Comparison of ENCODE assay signal across 23 mouse cellular contexts in the genomic region with DNA sequence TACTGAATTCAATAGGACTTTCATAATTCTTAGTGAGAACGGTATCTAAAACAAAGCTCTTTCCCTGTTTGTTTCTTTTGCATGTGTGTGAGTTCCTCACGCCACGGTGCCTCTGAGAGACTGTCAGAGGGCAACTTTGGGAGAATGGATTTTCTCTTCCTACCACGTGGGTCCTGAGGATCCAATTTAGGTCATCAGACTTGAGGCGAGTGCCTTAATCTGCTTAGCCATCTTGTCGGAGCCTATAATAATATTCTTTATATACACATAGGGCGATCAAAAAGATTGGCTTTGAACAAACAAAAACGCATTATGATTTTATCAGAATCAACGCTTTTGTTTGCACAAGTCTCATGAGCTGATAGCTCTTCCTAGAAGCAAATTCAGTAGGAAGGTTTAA.
"Had no signal": no experiment of that assay in that cellular context is flagged by ENCODE, and none has a peak within 500 bp of the region (broad histone marks: within the 10 kb centered on the region; RNA-seq: fewer than 3 reads in every experiment).

No protein-coding gene starts in this region.

- H3K27ac ChIP-seq: forebrain, embryonic 15.5 days; heart, embryonic 13.5 days; heart, embryonic 15.5 days; hindbrain, embryonic 13.5 days; hindbrain, embryonic 15.5 days; hindbrain, postnatal 0 days; kidney, embryonic 15.5 days; kidney, postnatal 0 days; limb, embryonic 13.5 days had no signal

- H3K27me3 ChIP-seq: forebrain, embryonic 15.5 days; hindbrain, embryonic 13.5 days; hindbrain, embryonic 15.5 days had no signal

- H3K4me1 ChIP-seq: forebrain, embryonic 15.5 days had no signal

- H3K36me3 ChIP-seq: forebrain, embryonic 15.5 days; heart, embryonic 13.5 days; heart, embryonic 15.5 days; hindbrain, embryonic 13.5 days; hindbrain, embryonic 15.5 days; kidney, embryonic 15.5 days; limb, embryonic 13.5 days had no signal

- H3K4me3 ChIP-seq: forebrain, embryonic 15.5 days; heart, embryonic 13.5 days; heart, embryonic 15.5 days; hindbrain, embryonic 13.5 days; hindbrain, embryonic 15.5 days; kidney, embryonic 15.5 days; limb, embryonic 13.5 days had no signal

- DNase-seq: forebrain, postnatal 0 days; gastrocnemius, postnatal 14 days; gastrocnemius, postnatal 36 days; heart, adult 18-20 months; heart, postnatal 14 days; heart, postnatal 36 days; kidney, adult 11 months; kidney, adult 2 months; kidney, adult 9 months; kidney, postnatal 14 days; kidney, postnatal 36 days; layer of hippocampus, adult 9-11 months; layer of hippocampus, postnatal 36 days; left cerebral cortex, postnatal 4 days had no signal

- H3K9ac ChIP-seq: forebrain, embryonic 15.5 days; forebrain, postnatal 0 days; heart, embryonic 13.5 days; heart, embryonic 15.5 days; hindbrain, embryonic 13.5 days; hindbrain, embryonic 15.5 days; kidney, embryonic 15.5 days; limb, embryonic 13.5 days had no signal
